Mouse (Mus musculus) G1E-ER4 (cell line): Measurements from ENCODE around the gene D5Ertd577e. TPM values are rescaled to one million over a fixed set of nuclear protein-coding genes. Genes with fewer than 3 reads are reported as not detected.
"Not testable (repeated sequence)": the region's sequence is repeated elsewhere in the genome, so short reads cannot be mapped to it uniquely, and the experiment has no call there.

Experiments
- GATA1 ChIP-seq: IDR thresholded peaks from one replicate; pipeline ENCODE4 v1.8.0; 2012; ENCODE audit warnings: low read length, inconsistent platforms
- polyA plus RNA-seq: library from polyadenylated mRNA; stranded (reverse); fragments of >175 nt; gene quantifications from 2 replicates; pipeline ENCODE4 v1.2.3, GENCODE M21; 2012

Gene D5Ertd577e
- not detected in 2 replicates for polyA plus RNA-seq

DNA sequence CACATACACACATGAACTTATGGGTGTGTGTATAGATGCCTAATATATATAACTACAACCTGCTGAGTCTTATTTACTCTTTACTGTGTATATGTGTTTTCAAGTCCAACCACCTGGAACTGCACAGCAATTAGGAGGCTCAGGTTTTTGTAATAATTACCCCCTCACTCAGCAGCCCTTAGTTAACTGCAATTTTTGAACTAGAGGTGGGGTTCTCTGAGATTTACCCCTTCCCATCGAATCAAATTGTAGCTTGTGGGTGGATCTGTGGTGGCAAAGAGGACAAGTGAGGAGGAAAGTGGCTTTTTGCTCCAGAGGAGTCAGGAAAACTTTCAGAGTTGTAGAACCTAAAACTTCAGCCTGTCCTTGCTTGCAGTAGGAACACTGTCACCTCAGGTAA is at the start of gene D5Ertd577e:
Gene D5Ertd577e (plus strand): TSS at position 301 of the 400 bp plus-strand sequence.
- not testable (repeated sequence) for TF ChIP-seq GATA1

DNA sequence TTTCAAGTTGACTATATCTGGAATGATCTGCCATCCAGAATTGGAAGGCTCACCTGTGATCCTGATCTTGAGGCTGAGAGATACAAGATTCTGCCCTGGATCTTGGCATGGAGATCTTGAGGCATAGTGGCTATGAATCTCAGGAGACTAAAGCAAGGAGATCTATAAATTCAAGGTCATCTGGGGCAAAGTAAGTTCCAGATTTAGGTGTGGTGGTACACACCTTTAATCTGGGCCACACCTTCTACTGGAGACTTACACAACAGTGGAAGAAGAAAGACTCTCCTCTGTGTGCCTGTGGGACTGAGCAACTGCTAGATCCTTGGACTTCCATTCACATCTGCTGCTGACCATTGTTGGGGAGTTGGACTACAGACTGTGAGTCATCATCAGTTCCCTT is 53.9 kb downstream of the D5Ertd577e start, which contains the start of gene Gm3286:
Gene Gm3286 (plus strand): TSS at position 301 of the 400 bp plus-strand sequence.
- TF ChIP-seq GATA1 = not testable (repeated sequence)

Other genes starting within 250 kb of the D5Ertd577e start
- not detected in 2 replicates for gene Gm10424, start 184.0 kb upstream of the D5Ertd577e start, polyA plus RNA-seq
- gene Gm3259, start 150.9 kb upstream of the D5Ertd577e start, polyA plus RNA-seq = not detected in 2 replicates
- gene Gm3286, start 54.0 kb downstream of the D5Ertd577e start, polyA plus RNA-seq = not detected in 2 replicates
- not detected in 2 replicates for gene Gm7971, start 138.1 kb downstream of the D5Ertd577e start, polyA plus RNA-seq